Mouse (Mus musculus) layer of hippocampus, postnatal 36 days (tissue): ENCODE results near the gene 5430419D17Rik. TPM values are rescaled to one million over a fixed set of nuclear protein-coding genes. Genes with fewer than 3 reads are reported as not detected.

Experiments used
- DNase-seq, 2 experiments: peaks; one replicate each; pipeline ENCODE4 v3.0.0; 2022
- total RNA-seq, 2 experiments: library from RNA; stranded (reverse); gene quantifications; 2 replicates each; pipeline ENCODE4 v1.2.3; 2021

Gene 5430419D17Rik
- under 1 TPM in 1 of 2 experiments, not detected in 1; 0.05 TPM for total RNA-seq

GRCm38 (mm10) chr7:131174121-131174520 is at the start of gene 5430419D17Rik:
Gene 5430419D17Rik (plus strand): TSS chr7:131174402.
- DNase-seq = no peak

- no peak for DNase-seq
These were observed 44.2 kb upstream of the 5430419D17Rik start for GRCm38 (mm10) chr7:131130021-131130420.

GRCm38 (mm10) chr7:131133181-131133580 is 41.0 kb upstream of the 5430419D17Rik start:
- DNase-seq = no peak

- no peak for DNase-seq
These were observed 28.0 kb upstream of the 5430419D17Rik start, which contains the start of gene 4933402N03Rik for GRCm38 (mm10) chr7:131146214-131146613. Gene 4933402N03Rik (minus strand): TSS chr7:131146314.

GRCm38 (mm10) chr7:131150179-131150578 is 24.0 kb upstream of the 5430419D17Rik start:
- DNase-seq = no peak

GRCm38 (mm10) chr7:131153044-131153443 is 21.2 kb upstream of the 5430419D17Rik start:
- no peak for DNase-seq

GRCm38 (mm10) chr7:131162251-131162650 is 12.0 kb upstream of the 5430419D17Rik start:
- DNase-seq = no peak

- DNase-seq = no peak
These were observed 6.4 kb upstream of the 5430419D17Rik start for GRCm38 (mm10) chr7:131167771-131168170.

GRCm38 (mm10) chr7:131169099-131169498 is 5.1 kb upstream of the 5430419D17Rik start:
- no peak for DNase-seq

GRCm38 (mm10) chr7:131182685-131183084 is 8.5 kb downstream of the 5430419D17Rik start:
- DNase-seq = peak; percentile 12 to 18

- no peak for DNase-seq
These were observed 10.1 kb downstream of the 5430419D17Rik start for GRCm38 (mm10) chr7:131184339-131184738.

- DNase-seq = peak; percentile 20 to 28
These were observed 12.8 kb downstream of the 5430419D17Rik start for GRCm38 (mm10) chr7:131187047-131187446.

GRCm38 (mm10) chr7:131187996-131188395 is 13.8 kb downstream of the 5430419D17Rik start:
- DNase-seq = no peak

GRCm38 (mm10) chr7:131223086-131223485 is 48.9 kb downstream of the 5430419D17Rik start:
- DNase-seq = no peak

- DNase-seq = no peak
These were observed 61.9 kb downstream of the 5430419D17Rik start for GRCm38 (mm10) chr7:131236091-131236490.

- no peak for DNase-seq
These were observed 70.8 kb downstream of the 5430419D17Rik start for GRCm38 (mm10) chr7:131244993-131245392.

- no peak for DNase-seq
These were observed 82.6 kb downstream of the 5430419D17Rik start for GRCm38 (mm10) chr7:131256841-131257240.

- no peak for DNase-seq
These were observed 83.1 kb downstream of the 5430419D17Rik start for GRCm38 (mm10) chr7:131257309-131257708.

- DNase-seq = peak; percentile 69 to 72
These were observed 86.7 kb downstream of the 5430419D17Rik start for GRCm38 (mm10) chr7:131260946-131261345.

GRCm38 (mm10) chr7:131264251-131264650 is 90.0 kb downstream of the 5430419D17Rik start:
- no peak for DNase-seq

- DNase-seq = no peak
These were observed 91.6 kb downstream of the 5430419D17Rik start for GRCm38 (mm10) chr7:131265851-131266250.

- no peak for DNase-seq
These were observed 122.9 kb downstream of the 5430419D17Rik start for GRCm38 (mm10) chr7:131297151-131297550.

GRCm38 (mm10) chr7:131303340-131303739 is 129.1 kb downstream of the 5430419D17Rik start:
- DNase-seq = no peak

- no peak for DNase-seq
These were observed 132.5 kb downstream of the 5430419D17Rik start for GRCm38 (mm10) chr7:131306733-131307132.

GRCm38 (mm10) chr7:131314493-131314892 is 140.3 kb downstream of the 5430419D17Rik start:
- no peak for DNase-seq
